Mouse (Mus musculus) thymus, postnatal 36 days (tissue): Measurements from ENCODE around the gene Apbb1ip.
"Not testable (repeated sequence)": the region's sequence is repeated elsewhere in the genome, so short reads cannot be mapped to it uniquely, and the experiment has no call there.

ENCODE experiments used
- DNase-seq, 2 experiments: peaks; one replicate each; pipeline ENCODE4 v3.0.0; 2022; ENCODE audit warnings: mixed read lengths in 2 of 2

Apbb1ip gene

DNA sequence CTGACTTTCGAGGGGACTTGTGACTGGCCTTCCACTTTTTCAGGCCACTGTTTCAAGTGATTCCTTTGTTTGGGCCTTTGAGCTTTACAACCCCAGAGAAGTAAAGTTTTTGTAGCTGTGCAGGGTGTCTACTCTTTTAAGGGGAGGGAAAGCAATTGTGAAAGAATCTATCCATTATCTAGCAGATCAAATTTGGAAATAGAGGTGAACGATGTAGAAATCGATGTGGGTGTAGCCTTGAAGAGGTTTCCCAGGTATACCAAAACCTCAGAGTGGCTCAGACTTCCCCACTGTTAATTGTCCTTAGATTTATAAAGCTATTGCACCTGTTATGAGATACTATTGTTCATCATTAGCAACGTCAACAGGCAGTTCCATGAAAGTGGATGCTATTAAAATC is 71.6 kb downstream of the Apbb1ip start:
- DNase-seq: no peak

DNA sequence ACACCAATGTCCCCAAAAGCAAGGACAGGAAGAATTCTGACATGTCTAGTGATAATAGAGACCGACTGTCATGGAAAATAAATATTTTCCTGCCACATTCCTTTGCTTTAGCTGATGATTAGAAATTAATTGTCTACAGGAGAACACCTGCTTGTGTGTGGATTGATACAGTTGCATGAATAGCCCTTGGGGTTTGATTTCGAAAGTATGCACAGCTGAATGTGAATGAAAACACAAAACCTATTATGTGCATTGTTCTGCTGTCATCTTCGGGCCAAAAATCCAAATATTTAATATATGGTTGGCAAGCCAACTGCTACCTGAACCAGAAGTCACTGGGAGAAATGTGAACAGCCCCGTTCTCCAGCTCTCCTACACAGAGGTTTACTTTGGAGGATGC is 78.0 kb downstream of the Apbb1ip start:
- DNase-seq: no peak

GRCm38 (mm10) chr2:22857501-22857900 is 83.6 kb downstream of the Apbb1ip start:
- no peak for DNase-seq

- no peak for DNase-seq
These were observed 88.3 kb downstream of the Apbb1ip start for GRCm38 (mm10) chr2:22862194-22862593.

GRCm38 (mm10) chr2:22864394-22865037 is 90.6 kb downstream of the Apbb1ip start:
- peak; percentile 60 to 67 for DNase-seq

GRCm38 (mm10) chr2:22865818-22866217 is 91.9 kb downstream of the Apbb1ip start:
- DNase-seq: no peak

DNA sequence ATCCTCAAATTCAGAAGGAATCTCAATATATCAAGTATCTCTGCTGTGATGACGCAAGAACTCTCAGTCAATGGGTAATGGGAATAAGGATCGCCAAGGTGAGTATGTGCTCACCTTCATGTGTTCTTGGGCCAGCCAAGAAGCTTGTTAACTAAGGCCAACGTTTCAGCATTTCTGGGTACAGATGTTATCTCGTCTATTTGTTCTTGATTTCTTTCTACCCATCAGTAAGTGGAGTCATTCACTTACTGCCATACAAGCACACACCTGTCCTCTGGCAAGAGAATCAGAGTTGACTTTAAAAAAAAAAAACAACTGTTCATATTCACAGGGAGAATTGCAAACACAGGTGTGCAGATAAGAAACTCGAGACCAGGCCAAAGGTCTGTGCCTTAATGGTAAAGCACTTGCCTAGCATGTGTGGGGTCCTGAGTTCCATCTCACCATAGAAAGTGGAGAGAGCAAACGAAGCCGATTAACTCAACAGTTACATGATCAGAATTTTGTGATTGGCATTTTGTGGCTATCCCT is 93.1 kb downstream of the Apbb1ip start:
- no peak for DNase-seq

DNA sequence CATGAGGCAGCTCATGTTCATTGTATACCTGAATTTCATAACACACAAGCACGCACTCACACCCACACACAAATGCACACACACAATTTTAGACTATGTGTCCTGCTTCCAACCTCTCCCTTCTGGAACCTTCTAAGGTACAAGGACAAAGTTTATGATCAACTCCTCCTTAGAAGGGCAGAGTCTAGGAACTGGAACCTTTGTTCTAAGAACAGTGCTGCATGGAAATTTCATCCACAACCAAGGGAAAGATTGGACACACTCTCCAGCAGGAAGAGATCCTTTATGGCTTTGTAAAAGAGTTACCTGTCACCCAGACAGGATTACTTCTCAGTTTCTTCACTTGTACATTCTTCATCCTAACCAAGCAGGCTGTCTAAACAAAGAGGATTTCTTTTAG is 99.3 kb downstream of the Apbb1ip start:
- DNase-seq: no peak

GRCm38 (mm10) chr2:22874628-22875027 is 100.7 kb downstream of the Apbb1ip start:
- DNase-seq: peak in 1 of 2 experiments; percentile 28

DNA sequence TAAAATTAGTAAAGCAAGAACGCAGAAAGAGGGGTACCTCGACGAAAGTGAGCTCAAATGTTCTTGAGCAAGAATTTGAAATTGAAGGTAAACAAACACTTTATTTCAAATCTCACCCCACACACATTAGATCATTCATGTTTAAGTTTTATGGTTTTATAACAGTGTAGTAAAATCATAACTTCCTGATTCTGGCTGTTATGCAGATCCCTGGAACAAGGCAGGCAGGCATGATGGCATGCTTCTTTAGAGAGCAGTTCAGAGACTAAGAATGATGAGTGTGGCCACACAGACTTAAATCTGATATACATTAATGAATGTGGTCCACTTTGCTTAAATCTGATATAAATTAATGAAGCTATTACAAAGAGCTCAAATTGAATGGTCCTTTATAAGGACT is 102.7 kb downstream of the Apbb1ip start:
- DNase-seq: no peak

- no peak for DNase-seq
These were observed 104.9 kb downstream of the Apbb1ip start for GRCm38 (mm10) chr2:22878781-22879180.

DNA sequence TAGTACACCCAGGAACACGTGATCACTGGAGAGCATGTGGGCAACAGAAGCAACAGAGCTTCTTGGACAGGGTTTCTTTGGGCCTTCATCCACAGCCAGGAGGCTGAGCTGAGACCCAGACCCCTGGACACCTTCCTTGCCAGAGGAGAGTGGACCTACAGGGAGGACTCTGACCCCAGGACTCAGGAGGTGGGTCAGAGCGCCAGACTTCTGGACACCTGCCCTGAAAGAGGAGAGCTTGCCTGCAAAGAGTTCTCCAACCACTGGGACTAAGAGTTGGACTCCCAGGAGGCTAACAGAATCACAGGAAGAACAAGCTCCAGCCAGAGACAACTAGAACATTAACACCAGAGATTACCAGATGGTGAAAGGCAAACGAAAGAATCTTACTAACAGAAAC is 106.8 kb downstream of the Apbb1ip start:
- DNase-seq: not testable (repeated sequence)

- no peak for DNase-seq
These were observed 121.0 kb downstream of the Apbb1ip start for GRCm38 (mm10) chr2:22894932-22895281.

DNA sequence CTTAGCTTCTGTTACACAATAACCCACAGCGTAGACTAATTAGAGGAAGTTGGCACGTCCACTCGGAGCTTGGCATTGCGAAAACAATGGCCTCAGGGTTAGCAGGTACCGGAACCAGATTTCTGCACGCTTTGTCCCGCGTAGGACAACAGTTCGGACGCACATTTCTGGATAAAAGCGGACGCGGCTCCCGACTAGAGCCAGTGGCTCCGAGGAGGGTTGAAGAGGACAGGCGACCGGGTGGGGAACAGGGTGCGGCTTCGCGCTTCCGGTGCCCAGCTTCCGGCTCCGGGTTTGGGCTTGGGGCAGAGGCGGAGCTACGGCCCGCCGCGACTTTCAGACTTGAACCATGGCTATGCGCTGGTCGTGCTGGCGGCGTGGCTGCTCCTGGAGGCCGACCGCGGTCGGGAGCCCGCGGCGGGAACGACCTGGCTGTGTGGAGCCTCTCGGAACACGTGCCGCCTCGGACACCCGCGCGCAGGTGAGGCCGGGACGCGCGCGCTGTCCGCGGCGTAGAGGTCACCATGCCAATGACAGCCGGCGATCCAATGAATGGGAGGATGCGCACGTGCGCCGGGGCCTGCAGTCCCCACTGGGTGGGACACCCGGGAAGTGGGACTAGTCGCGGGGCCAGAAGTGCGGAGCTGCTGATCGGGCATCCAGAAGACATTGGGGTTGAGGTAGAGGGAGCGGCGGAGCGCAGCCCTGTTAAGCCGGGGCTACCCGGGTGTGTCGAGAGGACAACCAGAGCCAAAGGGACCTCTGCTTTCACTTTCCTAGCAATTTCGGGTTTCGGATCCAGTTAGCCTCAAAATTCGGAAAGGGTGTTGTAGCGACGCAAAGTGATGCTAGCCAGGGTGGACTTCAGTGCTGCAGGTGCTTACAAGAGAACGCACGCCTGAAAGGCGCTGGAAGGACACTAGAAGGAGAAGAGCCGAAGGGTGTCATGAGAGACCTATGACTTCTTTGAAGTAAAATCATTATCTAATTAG is 121.7 kb downstream of the Apbb1ip start, which contains the start of gene Pdss1:
TSS of gene Pdss1 (plus strand) at position 241 of the 992 bp plus-strand sequence.
- DNase-seq: peak; percentile 79 to 83

DNA sequence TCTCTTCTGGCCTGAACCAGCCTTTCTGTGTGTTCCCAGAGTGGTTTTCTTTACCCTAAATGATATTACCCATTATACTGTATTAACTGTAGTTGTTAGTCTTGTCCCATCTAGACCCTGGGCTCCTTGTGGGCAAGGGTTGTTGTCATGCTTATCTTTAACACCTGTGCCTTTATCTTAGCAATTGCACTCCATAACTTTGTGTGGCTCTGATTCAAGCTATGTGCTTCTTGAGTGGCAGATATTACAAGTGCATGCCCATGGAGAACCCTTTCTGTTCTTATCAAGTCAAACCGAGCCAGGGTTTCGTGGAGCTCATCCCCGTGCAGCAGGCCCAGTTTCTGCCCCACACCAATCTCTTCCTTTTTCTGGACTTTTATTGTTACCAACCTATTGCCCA is 130.1 kb downstream of the Apbb1ip start:
- no peak for DNase-seq

GRCm38 (mm10) chr2:22914421-22914820 is 140.5 kb downstream of the Apbb1ip start:
- DNase-seq: no peak

GRCm38 (mm10) chr2:22918651-22919050 is 144.8 kb downstream of the Apbb1ip start:
- DNase-seq: no peak
